8 mouse cellular contexts compared by ENCODE assay signal in the genomic region with DNA sequence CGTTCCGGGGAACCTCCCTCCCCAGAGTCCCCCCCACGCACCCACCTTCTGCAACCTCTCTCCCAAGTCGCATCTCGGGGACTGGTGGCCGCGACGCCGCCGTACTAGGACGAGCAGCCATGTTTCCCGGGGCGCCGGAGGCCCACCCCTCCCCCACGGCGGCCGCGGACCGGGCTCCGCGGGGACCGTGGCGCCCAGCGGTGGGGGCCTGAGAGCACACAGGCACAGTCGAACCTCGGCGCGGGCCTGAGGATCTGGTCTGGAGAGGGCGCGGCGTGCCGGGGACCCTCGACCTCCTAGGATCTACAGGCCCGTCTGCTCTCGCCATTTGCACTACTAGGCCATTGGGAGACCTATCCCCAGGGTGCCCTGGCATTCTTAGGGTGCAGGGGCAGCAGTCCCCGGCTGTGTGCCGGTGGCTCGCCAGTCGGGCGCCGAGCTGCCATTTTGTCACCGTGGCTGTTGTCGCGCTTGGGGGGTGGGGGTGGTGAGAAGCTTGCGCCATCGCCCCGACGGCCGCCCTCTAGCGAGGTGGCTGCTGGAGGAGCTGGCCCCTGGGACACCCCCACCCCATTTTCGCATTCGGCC. TPM values are rescaled to one million over a fixed set of nuclear protein-coding genes. Genes with fewer than 3 reads are reported as not detected.
A peak's percentile ranks its signal among the peaks of the same experiment; 100 is the strongest.
DNase-seq lines count a peak whose midpoint lies in the region; ATAC-seq and TF ChIP-seq lines count a peak whose summit lies in the region.

No protein-coding gene starts in this region.

- ATAC-seq in forebrain, embryonic 11.5 days (replicated peaks; ENCODE audit: low FRiP score): peak; percentile 3; the same call in 1 of the 2 replicates
- peak; percentile 5; the same call in 1 of the 2 replicates for ATAC-seq in neural tube, embryonic 15.5 days (ENCODE audit: low FRiP score)

- H3K27me3 ChIP-seq in forebrain, embryonic 11.5 days (ENCODE audit: control insufficient read depth, insufficient read depth, low read length): no peaks in the 10 kb centered on the region
- H3K27me3 ChIP-seq in neural tube, embryonic 15.5 days (replicated peaks): no peaks in the 10 kb centered on the region
- no peaks in the 10 kb centered on the region for H3K27me3 ChIP-seq in thymus, adult 2 months (ENCODE audit: control insufficient read depth, insufficient read depth, low read length)

- TF ChIP-seq CTCF in thymus, adult 2 months (IDR thresholded peaks at IDR 0.05; ENCODE audit: borderline replicate concordance, control insufficient read depth, extremely low read depth, insufficient read depth, low read length, poor library complexity): no peak

- H3K9me3 ChIP-seq in forebrain, embryonic 11.5 days (ENCODE audit: control insufficient read depth, low read length): no peaks in the 10 kb centered on the region
- no peaks in the 10 kb centered on the region for H3K9me3 ChIP-seq in neural tube, embryonic 15.5 days (replicated peaks)

- intact Hi-C loops in heart, postnatal 10 days (cut with DNase I): loop anchor here (2.0 kb wide), 3 partner anchors 17 to 71 kb away; no protein-coding TSS in a partner anchor

- peak overlapping the region; percentile 89 for H3K4me3 ChIP-seq in forebrain, embryonic 11.5 days (ENCODE audit: low read depth, low read length)
- peak overlapping the region; percentile 92 for H3K4me3 ChIP-seq in neural tube, embryonic 15.5 days (replicated peaks)
- peak overlapping the region; percentile 88 for H3K4me3 ChIP-seq in thymus, adult 2 months (ENCODE audit: control insufficient read depth, insufficient read depth, low read length)

- peak overlapping the region; percentile 89 for H3K4me2 ChIP-seq in forebrain, embryonic 11.5 days (ENCODE audit: low read depth, low read length, severe bottlenecking)
- H3K4me2 ChIP-seq in neural tube, embryonic 15.5 days: peak overlapping the region; percentile 70

- no peaks in the 10 kb centered on the region for H3K36me3 ChIP-seq in forebrain, embryonic 11.5 days (ENCODE audit: control insufficient read depth, insufficient read depth, low read length)
- H3K36me3 ChIP-seq in neural tube, embryonic 15.5 days: no peaks in the 10 kb centered on the region
- H3K36me3 ChIP-seq in thymus, adult 2 months (ENCODE audit: control insufficient read depth, insufficient read depth, low read length): no peaks in the 10 kb centered on the region

- peak overlapping the region; percentile 96 for H3K27ac ChIP-seq in forebrain, embryonic 11.5 days (ENCODE audit: low read depth, low read length)
- peak overlapping the region; percentile 99 for H3K27ac ChIP-seq in neural tube, embryonic 15.5 days (replicated peaks)
- H3K27ac ChIP-seq in thymus, adult 2 months (ENCODE audit: control insufficient read depth, insufficient read depth, low read length): peak overlapping the region; percentile 94

- DNase-seq in B cell, adult 2 months: peak; percentile 74 to 80
- DNase-seq in adrenal gland, postnatal 10 days: peak; percentile 85
- peak; percentile 86 for DNase-seq in forebrain, embryonic 11.5 days (ENCODE audit: low spot score)
- peak; percentile 76 to 80 for DNase-seq in heart, postnatal 10 days
- DNase-seq in kidney, postnatal 4 days: peak; percentile 78 to 85
- peak; percentile 64 to 68 for DNase-seq in lung, adult 18-20 months
- DNase-seq in thymus, adult 2 months: peak; percentile 69

- peaks cover 19% of the 10 kb centered on the region for H3K4me1 ChIP-seq in forebrain, embryonic 11.5 days (replicated peaks; ENCODE audit: control insufficient read depth, insufficient read depth, low read length)
- H3K4me1 ChIP-seq in neural tube, embryonic 15.5 days: peaks cover 40% of the 10 kb centered on the region
- peaks cover 22% of the 10 kb centered on the region for H3K4me1 ChIP-seq in thymus, adult 2 months (replicated peaks; ENCODE audit: control insufficient read depth, insufficient read depth, low read length)

- TF ChIP-seq POLR2A in thymus, adult 2 months (IDR thresholded peaks at IDR 0.05; ENCODE audit: control insufficient read depth, extremely low read depth, insufficient read depth, low read length, poor library complexity): peak; percentile 61; the same call in 1 of the 2 replicates

- H3K9ac ChIP-seq in forebrain, embryonic 11.5 days (ENCODE audit: low read length): peak overlapping the region; percentile 98
- H3K9ac ChIP-seq in neural tube, embryonic 15.5 days (replicated peaks): peak overlapping the region; percentile 98

- WGBS in forebrain, embryonic 11.5 days: 0% methylated on average over 46 of the region's 52 CpGs
- under 1% methylated on average over 51 of the region's 52 CpGs for WGBS in neural tube, embryonic 15.5 days
- WGBS in thymus, adult 2 months: under 1% methylated on average over 52 of the region's 52 CpGs

RNA-seq across cellular contexts. Expression of gene Anp32a, which starts 2.9 kb away (rescaled TPM):
- total RNA-seq in adrenal gland, postnatal 10 days (2021): 100 to 1,000 TPM; 274 to 316 TPM
- 145 and 184 TPM in 2 replicates for polyA plus RNA-seq in forebrain, embryonic 11.5 days (2014; fragmentation: Nextera tagmentation; extraction: Ambion mirVana)
- total RNA-seq in heart, postnatal 10 days (2021): 100 to 1,000 TPM; 231 to 270 TPM
- 131 and 170 TPM in 2 replicates for polyA plus RNA-seq in neural tube, embryonic 15.5 days (2015; fragmentation: Nextera tagmentation; extraction: Ambion mirVana)
- polyA plus RNA-seq in thymus, adult 2 months (2012; rRNA removed): 37.4 and 38.0 TPM in 2 replicates

Comparison
In these comparisons a context has a peak if more than half of its experiments do, and no peak if none do; other contexts are left out.
1. Peak in every context shown above with its lines: DNase-seq, ATAC-seq, H3K4me3 ChIP-seq and H3K27ac ChIP-seq.